Mouse (Mus musculus): ENCODE measurements around the gene P4hb. TPM values are rescaled to one million over a fixed set of nuclear protein-coding genes. Genes with fewer than 3 reads are reported as not detected.

Gene P4hb
- polyA plus RNA-seq, 1 experiment from 2014 or later: 252 TPM

- peaks cover 21% of the 10 kb centered on the region for H3K4me1 ChIP-seq (ENCODE audit: control insufficient read depth, insufficient read depth, low read depth, low read length)
- 43% methylated on average over 3 of the region's 3 CpGs for WGBS
- H3K27ac ChIP-seq (ENCODE audit: low read depth, low read length): peak overlapping the region; percentile 72
- no peak overlapping the region for H3K9ac ChIP-seq (ENCODE audit: low read depth, low read length)
- H3K36me3 ChIP-seq (ENCODE audit: control insufficient read depth, insufficient read depth, low read length): peaks cover 2% of the 10 kb centered on the region; the same call in 1 of the 2 replicates
- H3K4me3 ChIP-seq (ENCODE audit: low read length): no peak overlapping the region
- H3K4me2 ChIP-seq (ENCODE audit: low read length): no peak overlapping the region
- no peaks in the 10 kb centered on the region for H3K27me3 ChIP-seq (replicated peaks; ENCODE audit: control insufficient read depth, insufficient read depth, low read length)
- ATAC-seq: peak; percentile 77
- H3K9me3 ChIP-seq (ENCODE audit: control insufficient read depth, low read length): no peaks in the 10 kb centered on the region
These were observed 34.6 kb downstream of the P4hb start for GRCm38 (mm10) chr11:120538485-120538884.

- Histone ChIP-seq H3K27ac (ENCODE audit: low read depth, low read length) (no peak overlapping the region), H3K9me3 (ENCODE audit: control insufficient read depth, low read length) (no peaks in the 10 kb centered on the region), H3K9ac (ENCODE audit: low read depth, low read length) (no peak overlapping the region), H3K4me3 (ENCODE audit: low read length) (no peak overlapping the region), H3K36me3 (ENCODE audit: control insufficient read depth, insufficient read depth, low read length) (no peaks in the 10 kb centered on the region), H3K4me2 (ENCODE audit: low read length) (no peak overlapping the region), H3K27me3 (replicated peaks; ENCODE audit: control insufficient read depth, insufficient read depth, low read length) (peaks cover 17% of the 10 kb centered on the region), H3K4me1 (ENCODE audit: control insufficient read depth, insufficient read depth, low read depth, low read length) (peaks cover 24% of the 10 kb centered on the region)
- WGBS: 81% methylated on average over 3 of the region's 3 CpGs
- no peak for ATAC-seq
These were observed 37.2 kb downstream of the P4hb start for GRCm38 (mm10) chr11:120535804-120536203.

- Histone ChIP-seq H3K27ac (ENCODE audit: low read depth, low read length) (no peak overlapping the region), H3K27me3 (replicated peaks; ENCODE audit: control insufficient read depth, insufficient read depth, low read length) (peaks cover 18% of the 10 kb centered on the region), H3K4me1 (ENCODE audit: control insufficient read depth, insufficient read depth, low read depth, low read length) (peaks cover 29% of the 10 kb centered on the region), H3K9ac (ENCODE audit: low read depth, low read length) (no peak overlapping the region), H3K4me2 (ENCODE audit: low read length) (no peak overlapping the region), H3K9me3 (ENCODE audit: control insufficient read depth, low read length) (no peaks in the 10 kb centered on the region), H3K4me3 (ENCODE audit: low read length) (no peak overlapping the region), H3K36me3 (ENCODE audit: control insufficient read depth, insufficient read depth, low read length) (no peaks in the 10 kb centered on the region)
- WGBS: 70% methylated on average over 3 of the region's 3 CpGs
- ATAC-seq: no peak
These were observed 37.9 kb downstream of the P4hb start for GRCm38 (mm10) chr11:120535145-120535544.

- no peak overlapping the region for H3K27ac ChIP-seq (ENCODE audit: low read depth, low read length)
- no peak for ATAC-seq
- H3K27me3 ChIP-seq (replicated peaks; ENCODE audit: control insufficient read depth, insufficient read depth, low read length): peaks cover 29% of the 10 kb centered on the region
- peaks cover 19% of the 10 kb centered on the region for H3K4me1 ChIP-seq (ENCODE audit: control insufficient read depth, insufficient read depth, low read depth, low read length)
- no peaks in the 10 kb centered on the region for H3K9me3 ChIP-seq (ENCODE audit: control insufficient read depth, low read length)
- 83% methylated on average over 8 of the region's 8 CpGs for WGBS
- no peaks in the 10 kb centered on the region for H3K36me3 ChIP-seq (ENCODE audit: control insufficient read depth, insufficient read depth, low read length)
- H3K4me3 ChIP-seq (ENCODE audit: low read length): no peak overlapping the region
- no peak overlapping the region for H3K9ac ChIP-seq (ENCODE audit: low read depth, low read length)
- H3K4me2 ChIP-seq (ENCODE audit: low read length): no peak overlapping the region
These were observed 39.0 kb downstream of the P4hb start for GRCm38 (mm10) chr11:120534093-120534492.

- Histone ChIP-seq H3K36me3 (ENCODE audit: control insufficient read depth, insufficient read depth, low read length) (no peaks in the 10 kb centered on the region), H3K4me2 (ENCODE audit: low read length) (no peak overlapping the region), H3K27me3 (replicated peaks; ENCODE audit: control insufficient read depth, insufficient read depth, low read length) (peaks cover 40% of the 10 kb centered on the region), H3K9me3 (ENCODE audit: control insufficient read depth, low read length) (no peaks in the 10 kb centered on the region), H3K9ac (ENCODE audit: low read depth, low read length) (no peak overlapping the region), H3K27ac (ENCODE audit: low read depth, low read length) (no peak overlapping the region), H3K4me3 (ENCODE audit: low read length) (no peak overlapping the region), H3K4me1 (ENCODE audit: control insufficient read depth, insufficient read depth, low read depth, low read length) (peaks cover 8% of the 10 kb centered on the region)
- 27% methylated on average over 9 of the region's 9 CpGs for WGBS
- no peak for ATAC-seq
These were observed 41.4 kb downstream of the P4hb start for GRCm38 (mm10) chr11:120531646-120532045.

DNA sequence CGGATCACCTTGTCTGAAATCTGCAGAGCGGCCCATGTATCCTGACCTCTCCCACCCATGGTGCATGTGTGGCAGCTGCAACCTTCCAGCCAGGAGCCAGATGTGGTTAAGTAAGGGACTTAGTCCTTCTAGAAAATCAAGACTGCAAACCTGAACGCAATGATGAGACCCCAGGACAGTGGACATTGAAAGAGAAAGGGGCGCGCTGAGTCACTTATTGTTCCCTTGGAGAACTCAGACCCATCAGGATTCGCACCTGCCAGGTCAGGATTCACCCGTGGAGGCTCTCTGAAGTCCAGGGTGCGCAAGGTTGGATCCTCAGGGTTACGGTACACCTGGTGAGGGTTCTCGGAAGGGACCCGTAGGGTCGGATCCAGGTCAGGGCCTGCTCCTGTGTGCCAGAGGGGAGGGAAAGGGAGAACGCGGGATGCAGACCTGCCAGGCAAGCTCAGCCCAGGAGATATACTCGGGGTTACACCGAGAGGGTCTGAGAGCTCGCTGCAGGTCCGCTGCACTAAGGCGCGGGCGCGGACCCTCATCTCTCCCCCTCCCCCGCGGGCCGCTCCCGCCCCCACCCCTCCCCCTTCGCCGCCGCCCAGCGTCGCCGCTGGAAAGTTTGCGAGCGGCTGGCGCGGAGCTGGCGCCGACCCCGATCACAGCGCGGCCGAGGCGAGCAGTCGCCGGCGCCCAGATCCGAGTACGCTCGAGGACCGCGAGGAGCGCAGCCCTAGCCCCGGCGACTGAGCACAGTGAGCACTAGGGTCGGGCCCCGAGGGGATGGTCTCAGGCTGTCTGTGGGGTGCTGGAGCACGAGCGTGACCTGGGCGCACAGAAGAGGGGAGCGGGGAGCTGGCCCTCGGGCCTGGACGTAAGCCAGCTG lies 42.7 kb downstream of the P4hb start, which contains the start of gene Gcgr:
TSS of gene Gcgr (plus strand) at position 615 of the 880 bp plus-strand sequence.
- ATAC-seq: no peak

DNA sequence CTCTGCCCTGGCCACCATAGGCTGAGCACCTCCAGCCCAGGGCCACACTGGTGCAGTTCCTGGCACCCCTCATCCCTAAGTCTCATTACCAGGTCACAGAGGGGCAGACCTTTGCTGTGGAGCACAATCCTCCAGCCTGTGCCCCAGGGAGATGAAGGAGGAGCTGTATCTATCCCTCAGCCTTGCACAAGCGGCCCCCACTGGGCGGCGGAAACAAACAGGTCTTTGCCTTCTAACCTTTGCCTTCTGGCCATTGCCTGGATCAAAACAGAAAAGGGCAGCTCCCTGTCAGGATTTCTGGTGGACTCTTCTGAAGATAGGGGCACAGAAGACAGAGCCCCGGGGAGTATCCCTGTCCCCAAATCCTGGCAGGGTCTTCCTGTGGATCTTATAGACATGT lies 44.1 kb downstream of the P4hb start:
- Histone ChIP-seq H3K4me3 (ENCODE audit: low read length) (no peak overlapping the region), H3K4me2 (ENCODE audit: low read length) (no peak overlapping the region), H3K9me3 (ENCODE audit: control insufficient read depth, low read length) (no peaks in the 10 kb centered on the region), H3K4me1 (ENCODE audit: control insufficient read depth, insufficient read depth, low read depth, low read length) (peaks cover 8% of the 10 kb centered on the region), H3K36me3 (ENCODE audit: control insufficient read depth, insufficient read depth, low read length) (no peaks in the 10 kb centered on the region), H3K27ac (ENCODE audit: low read depth, low read length) (no peak overlapping the region), H3K27me3 (replicated peaks; ENCODE audit: control insufficient read depth, insufficient read depth, low read length) (peaks cover 40% of the 10 kb centered on the region), H3K9ac (ENCODE audit: low read depth, low read length) (no peak overlapping the region)
- ATAC-seq: no peak
- 46% methylated on average over 4 of the region's 4 CpGs for WGBS

More for the DNA sequence above, 42.7 kb downstream of the P4hb start, which contains the start of gene Gcgr:
- peak within 1 kb of the TSS; percentile 42; the same call in 1 of the 2 replicates for H3K9ac ChIP-seq (ENCODE audit: low read depth, low read length)
- H3K4me3 ChIP-seq (ENCODE audit: low read length): peak within 1 kb of the TSS; percentile 21
- H3K4me1 ChIP-seq (ENCODE audit: control insufficient read depth, insufficient read depth, low read depth, low read length): peaks cover 8% of the 10 kb centered on the region
- peaks cover 40% of the 10 kb centered on the region for H3K27me3 ChIP-seq (replicated peaks; ENCODE audit: control insufficient read depth, insufficient read depth, low read length)
- H3K9me3 ChIP-seq (ENCODE audit: control insufficient read depth, low read length): no peaks in the 10 kb centered on the region
- H3K27ac ChIP-seq (ENCODE audit: low read depth, low read length): no peak within 1 kb of the TSS
- H3K36me3 ChIP-seq (ENCODE audit: control insufficient read depth, insufficient read depth, low read length): no peaks in the 10 kb centered on the region
- 7% methylated on average over 57 of the region's 62 CpGs for WGBS
- peak within 1 kb of the TSS; percentile 46 for H3K4me2 ChIP-seq (ENCODE audit: low read length)

DNA sequence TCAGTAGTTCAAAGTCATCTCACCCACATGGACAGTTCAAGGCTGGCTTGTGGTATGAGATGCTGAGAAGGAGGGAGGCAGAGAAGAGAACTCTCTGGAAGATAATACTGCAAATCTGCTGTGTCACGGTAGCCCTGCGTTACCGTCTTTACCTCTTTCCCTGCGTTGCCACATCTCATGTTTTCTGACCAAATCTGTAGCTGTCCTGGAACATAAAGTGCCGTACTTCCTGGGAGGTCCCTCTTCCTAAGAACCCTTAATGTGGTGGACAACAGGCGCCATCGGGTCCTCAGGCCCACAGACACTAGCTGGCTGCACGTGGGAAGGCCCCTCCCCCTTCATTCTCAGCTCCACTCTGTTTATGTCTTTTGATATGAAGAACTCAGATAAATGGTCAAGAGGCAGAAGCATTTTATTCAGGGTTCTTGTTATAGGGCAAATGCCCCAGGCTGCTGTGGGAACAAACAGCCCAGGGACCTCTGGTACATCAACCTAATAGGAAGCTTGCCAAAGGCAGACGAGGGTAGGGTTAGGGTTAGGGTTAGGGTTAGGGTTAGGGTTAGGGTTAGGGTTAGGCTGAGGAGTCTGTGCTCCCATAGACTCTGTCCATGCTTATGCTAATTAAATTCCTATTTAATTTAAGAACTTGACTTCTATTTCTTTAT lies 45.2 kb downstream of the P4hb start:
- Histone ChIP-seq H3K4me1 (ENCODE audit: control insufficient read depth, insufficient read depth, low read depth, low read length) (peaks cover 8% of the 10 kb centered on the region), H3K9ac (ENCODE audit: low read depth, low read length) (no peak overlapping the region), H3K36me3 (ENCODE audit: control insufficient read depth, insufficient read depth, low read length) (no peaks in the 10 kb centered on the region), H3K27me3 (replicated peaks; ENCODE audit: control insufficient read depth, insufficient read depth, low read length) (peaks cover 38% of the 10 kb centered on the region), H3K4me3 (ENCODE audit: low read length) (no peak overlapping the region), H3K9me3 (ENCODE audit: control insufficient read depth, low read length) (no peaks in the 10 kb centered on the region), H3K4me2 (ENCODE audit: low read length) (no peak overlapping the region), H3K27ac (ENCODE audit: low read depth, low read length) (no peak overlapping the region)
- no peak for ATAC-seq
- 84% methylated on average over 9 of the region's 9 CpGs for WGBS

DNA sequence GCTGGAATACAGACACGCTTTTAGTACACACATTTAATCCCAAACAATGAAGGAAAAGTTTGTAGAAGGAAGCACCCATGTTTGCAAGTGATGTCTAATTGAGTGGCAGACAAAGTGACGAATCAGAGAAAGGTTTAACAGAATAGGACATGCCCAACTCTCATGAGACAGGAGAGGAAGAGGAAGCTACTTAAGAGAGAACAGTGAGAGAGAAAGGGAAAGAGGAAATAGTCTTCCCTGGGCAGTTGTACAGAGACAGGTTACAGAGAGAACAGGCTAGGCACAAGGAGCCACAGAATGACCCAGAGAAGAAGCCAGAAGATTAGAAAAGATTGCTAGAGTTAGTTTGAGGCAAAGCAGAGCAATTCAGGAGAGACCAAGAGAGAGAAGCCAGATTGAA lies 47.1 kb downstream of the P4hb start:
- Histone ChIP-seq H3K4me3 (ENCODE audit: low read length) (no peak overlapping the region), H3K36me3 (ENCODE audit: control insufficient read depth, insufficient read depth, low read length) (no peaks in the 10 kb centered on the region), H3K27me3 (replicated peaks; ENCODE audit: control insufficient read depth, insufficient read depth, low read length) (peaks cover 23% of the 10 kb centered on the region), H3K9me3 (ENCODE audit: control insufficient read depth, low read length) (no peaks in the 10 kb centered on the region), H3K9ac (ENCODE audit: low read depth, low read length) (no peak overlapping the region), H3K4me2 (ENCODE audit: low read length) (no peak overlapping the region), H3K27ac (ENCODE audit: low read depth, low read length) (no peak overlapping the region), H3K4me1 (ENCODE audit: control insufficient read depth, insufficient read depth, low read depth, low read length) (peaks cover 7% of the 10 kb centered on the region)
- 76% methylated on average over 2 of the region's 2 CpGs for WGBS
- ATAC-seq: no peak
